12 mouse cellular contexts compared by ENCODE assay signal in genomic region chr5:148953098-148953497, GRCm38 (mm10). TPM values are rescaled to one million over a fixed set of nuclear protein-coding genes. Genes with fewer than 3 reads are reported as not detected.
A peak's percentile ranks its signal among the peaks of the same experiment; 100 is the strongest.
DNase-seq lines count a peak whose midpoint lies in the region; ATAC-seq and TF ChIP-seq lines count a peak whose summit lies in the region.
"Had no signal": no experiment of that assay in that cellular context is flagged by ENCODE, and none has a peak within 500 bp of the region (broad histone marks: within the 10 kb centered on the region; RNA-seq: fewer than 3 reads in every experiment).

No protein-coding gene starts in this region.

- WGBS in kidney, adult 2 months = 38% methylated on average over 5 of the region's 5 CpGs
- 71% methylated on average over 5 of the region's 5 CpGs for WGBS in kidney, embryonic 14.5 days
- WGBS in limb, embryonic 10.5 days = 82% methylated on average over 5 of the region's 5 CpGs
- WGBS in intestine, embryonic 15.5 days = 74% methylated on average over 5 of the region's 5 CpGs
- 82% methylated on average over 5 of the region's 5 CpGs for WGBS in midbrain, embryonic 13.5 days

- H3K27ac ChIP-seq in kidney, adult 2 months (ENCODE audit: insufficient read depth, low read depth, low read length) = no peak overlapping the region
- no peak overlapping the region for H3K27ac ChIP-seq in kidney, embryonic 14.5 days (ENCODE audit: low read depth, low read length)
- peak overlapping the region; percentile 25; the same call in 1 of the 2 replicates for H3K27ac ChIP-seq in limb, embryonic 10.5 days
- no peak overlapping the region for H3K27ac ChIP-seq in intestine, embryonic 15.5 days
- H3K27ac ChIP-seq in midbrain, embryonic 13.5 days = no peak overlapping the region
- H3K27ac ChIP-seq: limb, embryonic 12.5 days; neural tube, embryonic 15.5 days had no signal

- peak; percentile 90 for DNase-seq in kidney, adult 2 months
- peak; percentile 62 for DNase-seq in adrenal gland, postnatal 25 days
- peak; percentile 76 for DNase-seq in heart, adult 8-10 months (ENCODE audit: low spot score)
- no peak for DNase-seq in limb, embryonic 10.5 days (ENCODE audit: low spot score)
- DNase-seq in cerebellum, adult 9-10 months = no peak
- DNase-seq: cerebellum, adult 9-11 months had no signal

- TF ChIP-seq POLR2A in kidney, adult 2 months (IDR thresholded peaks at IDR 0.05; ENCODE audit: low read depth, low read length) = no peak

- H3K36me3 ChIP-seq in kidney, adult 2 months (ENCODE audit: control insufficient read depth, insufficient read depth, low read length) = no peaks in the 10 kb centered on the region
- no peaks in the 10 kb centered on the region for H3K36me3 ChIP-seq in kidney, embryonic 14.5 days (ENCODE audit: control insufficient read depth, insufficient read depth, low read length)
- H3K36me3 ChIP-seq in limb, embryonic 10.5 days = peaks cover 2% of the 10 kb centered on the region; the same call in 1 of the 2 replicates
- H3K36me3 ChIP-seq in intestine, embryonic 15.5 days = no peaks in the 10 kb centered on the region
- H3K36me3 ChIP-seq in midbrain, embryonic 13.5 days = no peaks in the 10 kb centered on the region
- H3K36me3 ChIP-seq: limb, embryonic 12.5 days; neural tube, embryonic 15.5 days had no signal

- no peak overlapping the region for H3K4me2 ChIP-seq in kidney, embryonic 14.5 days (replicated peaks; ENCODE audit: low read depth, low read length)
- H3K4me2 ChIP-seq in intestine, embryonic 15.5 days (replicated peaks) = no peak overlapping the region
- no peak overlapping the region for H3K4me2 ChIP-seq in midbrain, embryonic 13.5 days (replicated peaks)
- H3K4me2 ChIP-seq: limb, embryonic 12.5 days; neural tube, embryonic 15.5 days had no signal

- no peak for TF ChIP-seq CTCF in kidney, adult 2 months (conservative IDR thresholded peaks at IDR 0.05; ENCODE audit: insufficient read depth, insufficient read length, low read depth, low read length)

- ATAC-seq in kidney, embryonic 14.5 days (ENCODE audit: low FRiP score, low TSS enrichment) = no peak
- no peak for ATAC-seq in intestine, embryonic 15.5 days
- ATAC-seq in midbrain, embryonic 13.5 days = no peak

- H3K4me1 ChIP-seq in kidney, adult 2 months (ENCODE audit: control insufficient read depth, insufficient read depth, low read length) = peaks cover 10% of the 10 kb centered on the region; the same call in 1 of the 2 replicates
- H3K4me1 ChIP-seq in kidney, embryonic 14.5 days (ENCODE audit: control insufficient read depth, insufficient read depth, low read length) = no peaks in the 10 kb centered on the region
- H3K4me1 ChIP-seq in limb, embryonic 10.5 days = peaks cover 35% of the 10 kb centered on the region
- peaks cover 9% of the 10 kb centered on the region; the same call in 1 of the 2 replicates for H3K4me1 ChIP-seq in intestine, embryonic 15.5 days (replicated peaks)
- H3K4me1 ChIP-seq in midbrain, embryonic 13.5 days (replicated peaks) = no peaks in the 10 kb centered on the region
- H3K4me1 ChIP-seq: neural tube, embryonic 15.5 days had no signal

- no peak overlapping the region for H3K9ac ChIP-seq in kidney, embryonic 14.5 days (ENCODE audit: low read depth, low read length)
- H3K9ac ChIP-seq in intestine, embryonic 15.5 days = no peak overlapping the region
- no peak overlapping the region for H3K9ac ChIP-seq in midbrain, embryonic 13.5 days (replicated peaks)
- H3K9ac ChIP-seq: limb, embryonic 12.5 days; neural tube, embryonic 15.5 days had no signal

- H3K27me3 ChIP-seq in kidney, adult 2 months (replicated peaks; ENCODE audit: control insufficient read depth, insufficient read depth, low read length) = no peaks in the 10 kb centered on the region
- H3K27me3 ChIP-seq in kidney, embryonic 14.5 days (ENCODE audit: control insufficient read depth, insufficient read depth, low read length) = no peaks in the 10 kb centered on the region
- no peaks in the 10 kb centered on the region for H3K27me3 ChIP-seq in limb, embryonic 10.5 days (ENCODE audit: low read depth, poor library complexity, severe bottlenecking)
- no peaks in the 10 kb centered on the region for H3K27me3 ChIP-seq in intestine, embryonic 15.5 days (replicated peaks)
- no peaks in the 10 kb centered on the region for H3K27me3 ChIP-seq in midbrain, embryonic 13.5 days
- H3K27me3 ChIP-seq: limb, embryonic 12.5 days; neural tube, embryonic 15.5 days had no signal

- no peak overlapping the region for H3K4me3 ChIP-seq in kidney, adult 2 months (ENCODE audit: insufficient read depth, low read depth, low read length)
- H3K4me3 ChIP-seq in kidney, embryonic 14.5 days (ENCODE audit: low read length) = no peak overlapping the region
- H3K4me3 ChIP-seq in limb, embryonic 10.5 days = no peak overlapping the region
- H3K4me3 ChIP-seq in intestine, embryonic 15.5 days (replicated peaks) = no peak overlapping the region
- no peak overlapping the region for H3K4me3 ChIP-seq in midbrain, embryonic 13.5 days (replicated peaks)
- H3K4me3 ChIP-seq: limb, embryonic 12.5 days; neural tube, embryonic 15.5 days had no signal

- H3K9me3 ChIP-seq in kidney, embryonic 14.5 days (ENCODE audit: control insufficient read depth, low read length) = no peaks in the 10 kb centered on the region
- H3K9me3 ChIP-seq in limb, embryonic 10.5 days (replicated peaks) = no peaks in the 10 kb centered on the region
- H3K9me3 ChIP-seq in intestine, embryonic 15.5 days = no peaks in the 10 kb centered on the region
- no peaks in the 10 kb centered on the region for H3K9me3 ChIP-seq in midbrain, embryonic 13.5 days
- H3K9me3 ChIP-seq: limb, embryonic 12.5 days; neural tube, embryonic 15.5 days had no signal

RNA-seq across cellular contexts. Expression of gene Katnal1, which starts 24.0 kb away (rescaled TPM):
- 6.6 and 7.5 TPM in 2 replicates for polyA plus RNA-seq in kidney, adult 2 months (2012; rRNA removed)
- polyA plus RNA-seq in kidney, embryonic 14.5 days (2014; fragmentation: Nextera tagmentation; extraction: Ambion mirVana) = 7.7 and 13.3 TPM in 2 replicates
- total RNA-seq in adrenal gland, postnatal 25 days (2021) = 7.4 and 8.1 TPM in 2 replicates
- total RNA-seq in heart, adult 8-10 months (2022) = 10 to 100 TPM in 3 of 4 experiments, 1 to 10 TPM in 1; 8.8 to 12.8 (median 11.6) TPM
- 15.4 and 19.3 TPM in 2 replicates for polyA plus RNA-seq in limb, embryonic 10.5 days (2016; fragmentation: Nextera tagmentation; extraction: Ambion mirVana)
- polyA plus RNA-seq in intestine, embryonic 15.5 days (2015; fragmentation: Nextera tagmentation; extraction: Ambion mirVana) = 8.1 and 9.5 TPM in 2 replicates
- 39.3 and 39.5 TPM in 2 replicates for polyA plus RNA-seq in midbrain, embryonic 13.5 days (2015; fragmentation: Nextera tagmentation; extraction: Ambion mirVana)

RNA-seq across cellular contexts. Expression of gene Gm42791, which starts 41.8 kb away (rescaled TPM):
- polyA plus RNA-seq in kidney, adult 2 months (2012; rRNA removed) = not detected in 2 replicates
- polyA plus RNA-seq in kidney, embryonic 14.5 days (2014; fragmentation: Nextera tagmentation; extraction: Ambion mirVana) = 0.47 TPM in 1 of 2 replicates, not detected in the other
- total RNA-seq in adrenal gland, postnatal 25 days (2021) = 6.7 and 7.4 TPM in 2 replicates
- total RNA-seq in heart, adult 8-10 months (2022) = 1 to 10 TPM; 3.2 to 7.7 (median 7.3) TPM
- 0.85 TPM in 1 of 2 replicates, not detected in the other for polyA plus RNA-seq in limb, embryonic 10.5 days (2016; fragmentation: Nextera tagmentation; extraction: Ambion mirVana)
- 0.57 and 2.3 TPM in 2 replicates for polyA plus RNA-seq in intestine, embryonic 15.5 days (2015; fragmentation: Nextera tagmentation; extraction: Ambion mirVana)
- polyA plus RNA-seq in midbrain, embryonic 13.5 days (2015; fragmentation: Nextera tagmentation; extraction: Ambion mirVana) = 2.0 and 3.6 TPM in 2 replicates
- polyA plus RNA-seq: spleen, adult 2 months had no signal

Comparison
In these comparisons a context has a peak if more than half of its experiments do, and no peak if none do; other contexts are left out.
1. DNase-seq: peak in kidney, adult 2 months (single experiment), adrenal gland, postnatal 25 days (single experiment) and heart, adult 8-10 months (single experiment); none in limb, embryonic 10.5 days (single experiment) and cerebellum, adult 9-10 months (single experiment).